Mouse (Mus musculus): ENCODE data around the gene Arid3a.

- TF ChIP-seq CTCF (IDR thresholded peaks at IDR 0.05; ENCODE audit: low read depth, low read length) (no peak), POLR2A (IDR thresholded peaks at IDR 0.05; ENCODE audit: extremely low read depth, insufficient read depth, low read length) (no peak)
Measured at GRCm38 (mm10) chr10:79896814-79897213, 30.0 kb upstream of the Arid3a start.

Data from liver, adult 2 months (tissue).